Mouse (Mus musculus): ENCODE results near the gene Rgl1. TPM values are rescaled to one million over a fixed set of nuclear protein-coding genes. Genes with fewer than 3 reads are reported as not detected.

Gene Rgl1
- polyA plus RNA-seq, 1 experiment from 2014 or later = 9.8 TPM

- no peak for DNase-seq (ENCODE audit: low spot score)
Observed at GRCm38 (mm10) chr1:152589331-152589935, 176.7 kb downstream of the Rgl1 start.

- DNase-seq (ENCODE audit: low spot score) = no peak
Observed at GRCm38 (mm10) chr1:152587431-152587830, 178.7 kb downstream of the Rgl1 start.

DNA sequence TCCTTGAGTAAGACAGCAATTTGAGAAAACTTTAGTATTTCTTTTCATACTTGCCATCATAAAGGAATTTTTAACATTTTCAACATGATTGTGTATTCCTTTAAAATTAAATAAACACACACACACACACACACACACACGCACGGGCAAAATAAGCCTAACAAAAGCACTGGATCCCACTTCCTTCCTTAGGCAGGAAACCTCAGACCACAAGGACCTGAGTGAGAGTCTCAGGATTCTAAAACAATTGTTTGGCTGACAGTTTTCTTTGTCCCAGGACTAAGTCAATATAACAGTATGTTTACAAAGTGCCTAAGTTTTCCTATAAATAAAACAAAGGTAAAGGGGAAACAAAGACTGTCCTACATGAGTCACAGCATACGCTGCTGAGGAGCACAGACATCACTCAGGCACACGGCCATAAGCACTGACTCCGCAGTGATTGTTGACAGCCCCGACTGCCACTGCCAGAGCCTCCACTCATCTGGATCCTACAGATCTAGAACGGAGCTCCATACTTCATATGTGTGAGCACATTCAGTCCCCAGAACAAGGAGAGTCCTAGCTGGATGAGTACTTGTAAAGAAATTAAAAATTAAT is 180.7 kb downstream of the Rgl1 start:
- peak; percentile 59 for DNase-seq (ENCODE audit: low spot score)

DNA sequence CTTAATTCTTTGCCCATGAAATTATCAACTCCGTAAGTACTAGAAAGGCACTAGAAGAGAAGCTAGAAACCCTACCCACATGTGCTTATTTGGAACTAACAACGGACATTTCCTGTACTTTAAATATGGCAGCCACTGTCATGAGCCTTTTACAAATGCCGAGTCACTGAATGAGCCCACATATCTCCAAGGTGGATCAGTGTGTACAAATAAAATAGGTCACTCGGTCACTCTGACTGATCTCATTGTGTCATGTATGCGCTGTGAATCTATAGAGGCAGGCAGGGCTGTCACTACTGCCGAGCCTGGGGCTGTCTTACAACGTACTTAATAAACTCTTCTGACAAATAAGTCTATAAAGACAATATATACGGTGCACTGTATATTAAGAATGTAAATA is 181.2 kb downstream of the Rgl1 start:
- DNase-seq (ENCODE audit: low spot score) = peak; percentile 15

GRCm38 (mm10) chr1:152581127-152581905 is 184.8 kb downstream of the Rgl1 start:
- no peak for DNase-seq (ENCODE audit: low spot score)

DNA sequence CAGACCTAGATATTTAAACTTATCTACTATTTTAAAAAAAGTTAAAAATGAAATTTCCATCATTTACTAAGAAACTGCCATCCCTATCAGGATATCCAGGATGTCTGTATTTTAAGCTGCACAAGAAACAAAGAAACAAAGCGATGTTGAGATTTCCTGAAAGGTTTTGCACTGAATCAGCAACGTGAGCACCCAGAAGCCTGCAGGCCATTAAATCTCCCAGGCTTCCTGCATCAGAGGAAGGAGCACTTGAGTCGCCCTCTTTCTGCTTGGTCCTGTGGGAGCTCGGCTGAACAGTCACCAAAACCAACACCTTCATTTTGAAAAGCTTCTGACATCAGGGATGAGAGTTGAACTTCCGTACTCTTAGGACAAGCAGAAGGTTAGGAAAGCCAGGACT is 187.2 kb downstream of the Rgl1 start:
- no peak for DNase-seq (ENCODE audit: low spot score)

DNA sequence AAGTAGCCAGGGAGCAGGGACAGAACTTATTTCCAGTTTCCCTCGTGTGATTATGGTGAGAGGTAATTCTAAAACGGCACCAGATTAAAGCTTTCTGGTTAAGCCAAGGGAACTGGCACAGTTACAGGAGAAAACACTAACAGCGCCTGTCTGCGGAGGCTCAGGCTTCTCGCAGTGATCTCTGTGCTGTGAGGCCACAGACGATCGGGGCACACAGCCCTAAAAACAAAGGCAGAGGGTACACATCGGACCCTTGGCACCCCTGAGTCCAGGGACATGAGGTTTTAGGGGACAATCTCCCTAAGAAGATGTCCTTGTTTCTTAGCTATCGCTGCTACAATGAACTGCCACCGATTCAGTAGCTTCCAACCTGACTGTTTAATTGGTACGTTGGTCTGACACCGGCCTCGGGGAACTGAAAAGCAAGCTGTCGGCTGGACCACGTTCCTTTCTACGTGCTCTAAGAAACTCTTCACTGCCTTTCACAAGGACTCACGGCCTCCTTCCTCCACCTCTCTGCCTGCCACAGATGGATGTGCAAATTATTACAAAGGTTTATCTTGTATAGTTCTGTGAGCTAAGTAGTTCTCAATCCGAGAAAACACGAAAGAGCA is 187.9 kb downstream of the Rgl1 start:
- no peak for DNase-seq (ENCODE audit: low spot score)

DNA sequence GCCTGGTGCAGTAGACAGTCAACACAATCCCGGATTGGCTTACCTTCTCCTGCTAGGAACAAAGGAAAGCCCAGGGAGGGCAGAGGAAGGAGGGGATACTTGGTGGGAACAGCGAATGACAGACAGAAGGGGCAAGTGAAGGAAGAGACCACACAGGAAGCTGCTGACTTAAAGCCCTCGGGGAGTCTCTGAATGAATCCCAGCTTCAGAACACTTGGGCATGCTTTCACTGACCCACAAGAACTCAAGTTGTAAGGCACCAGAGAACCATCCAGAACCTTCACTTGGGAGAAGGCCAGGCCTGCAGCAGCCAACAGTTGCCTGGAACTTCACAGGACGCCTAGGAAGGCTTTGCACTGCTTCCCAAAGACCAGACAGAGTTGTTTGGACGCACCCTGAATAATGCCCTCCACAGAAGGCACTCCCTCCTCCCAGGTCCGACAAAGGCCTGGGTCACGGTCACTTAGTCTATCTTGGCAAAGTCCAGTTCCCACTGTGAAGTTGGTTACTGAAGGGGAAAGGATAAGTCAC is 189.5 kb downstream of the Rgl1 start:
- DNase-seq (ENCODE audit: low spot score) = no peak

- DNase-seq (ENCODE audit: low spot score) = no peak
Observed at GRCm38 (mm10) chr1:152575096-152575495, 191.1 kb downstream of the Rgl1 start.

DNA sequence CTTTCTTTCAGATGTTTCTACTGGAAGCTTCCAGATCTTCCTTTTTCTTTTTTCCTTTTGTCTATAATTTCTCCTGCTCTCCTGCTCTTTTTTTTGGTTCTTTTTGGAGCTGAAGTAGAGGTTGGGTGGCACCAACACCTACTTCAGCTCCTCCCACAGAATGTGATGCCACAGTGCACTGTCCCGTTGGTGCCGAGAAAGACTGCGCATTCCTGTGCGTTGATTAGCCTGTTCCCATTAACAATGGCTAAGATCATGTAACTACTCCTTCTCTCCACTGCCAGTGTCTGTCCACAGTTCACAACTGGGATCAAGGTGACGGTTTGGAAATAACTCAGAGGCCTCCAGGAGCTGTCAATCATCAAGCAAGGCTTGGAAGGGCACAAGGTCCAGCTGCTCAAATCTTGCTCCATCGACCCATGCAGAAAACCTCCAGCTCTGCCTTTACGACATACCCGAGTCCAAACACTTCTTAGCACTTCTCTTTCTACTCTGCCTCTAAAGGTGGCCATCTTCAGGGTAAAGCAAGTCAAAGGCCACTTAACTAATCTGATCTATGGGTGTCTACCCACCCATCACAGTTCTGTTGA is 192.6 kb downstream of the Rgl1 start:
- DNase-seq (ENCODE audit: low spot score) = no peak

GRCm38 (mm10) chr1:152572755-152573469 is 193.2 kb downstream of the Rgl1 start:
- no peak for DNase-seq (ENCODE audit: low spot score)

- DNase-seq (ENCODE audit: low spot score) = no peak
Observed at GRCm38 (mm10) chr1:152571340-152571739, 194.8 kb downstream of the Rgl1 start.

- no peak for DNase-seq (ENCODE audit: low spot score)
Observed at GRCm38 (mm10) chr1:152570681-152571080, 195.5 kb downstream of the Rgl1 start.

- no peak for DNase-seq (ENCODE audit: low spot score)
Observed at GRCm38 (mm10) chr1:152563282-152563681, 202.9 kb downstream of the Rgl1 start.

- DNase-seq (ENCODE audit: low spot score) = no peak
Observed at GRCm38 (mm10) chr1:152562877-152563276, 203.3 kb downstream of the Rgl1 start.

DNA sequence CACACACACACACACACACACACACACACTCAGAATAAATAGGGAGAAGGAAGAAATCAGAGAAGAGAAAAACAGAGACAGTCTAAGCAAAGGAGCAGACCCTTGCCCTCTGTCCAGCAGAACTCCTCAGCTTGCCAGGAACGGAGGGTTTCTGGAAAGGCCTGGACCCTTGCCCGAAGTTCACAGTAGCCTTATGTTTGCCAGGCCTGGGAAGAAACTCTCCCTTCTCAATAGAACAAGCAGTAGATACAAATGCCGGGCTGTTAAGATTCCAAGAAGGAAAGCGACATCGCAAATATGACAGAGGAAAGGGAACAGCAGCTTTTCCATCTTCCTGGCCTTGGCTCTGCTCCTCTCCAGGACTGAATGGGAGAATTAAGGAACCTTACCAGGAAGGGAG is 205.7 kb downstream of the Rgl1 start:
- no peak for DNase-seq (ENCODE audit: low spot score)

DNA sequence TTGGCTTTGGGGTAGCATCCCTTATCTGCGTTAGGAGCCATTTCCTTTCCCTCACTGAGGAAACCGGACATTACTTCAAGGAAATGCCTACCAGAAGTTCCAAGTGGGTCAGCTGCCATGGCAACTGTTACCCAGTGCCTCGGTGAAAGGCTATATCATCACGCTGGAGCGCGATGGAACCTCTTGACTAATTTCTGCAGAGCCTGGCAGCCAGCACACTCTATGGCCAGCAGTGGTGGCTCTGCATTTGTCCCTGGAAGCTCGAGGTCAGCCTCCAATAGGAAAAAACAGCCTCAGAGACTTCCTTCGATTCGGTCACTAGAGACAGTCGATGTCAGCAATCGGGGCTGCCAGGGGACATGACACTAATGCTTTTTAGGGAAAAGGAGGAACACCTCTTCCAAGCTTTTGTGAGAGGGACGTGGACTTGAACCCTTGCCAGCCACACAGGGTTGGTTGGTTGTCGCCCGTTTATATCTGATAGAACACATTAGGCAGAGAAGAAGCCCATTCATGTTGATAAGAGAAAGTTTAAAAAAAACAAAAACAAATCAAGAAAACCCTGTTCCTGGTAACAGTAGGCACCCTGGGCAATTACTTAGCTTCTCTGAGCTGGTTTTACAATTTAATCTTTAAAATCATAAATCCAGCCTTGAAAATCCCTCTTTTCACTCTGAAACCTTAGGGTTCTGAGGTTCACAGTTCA is 209.4 kb downstream of the Rgl1 start:
- no peak for DNase-seq (ENCODE audit: low spot score)

DNA sequence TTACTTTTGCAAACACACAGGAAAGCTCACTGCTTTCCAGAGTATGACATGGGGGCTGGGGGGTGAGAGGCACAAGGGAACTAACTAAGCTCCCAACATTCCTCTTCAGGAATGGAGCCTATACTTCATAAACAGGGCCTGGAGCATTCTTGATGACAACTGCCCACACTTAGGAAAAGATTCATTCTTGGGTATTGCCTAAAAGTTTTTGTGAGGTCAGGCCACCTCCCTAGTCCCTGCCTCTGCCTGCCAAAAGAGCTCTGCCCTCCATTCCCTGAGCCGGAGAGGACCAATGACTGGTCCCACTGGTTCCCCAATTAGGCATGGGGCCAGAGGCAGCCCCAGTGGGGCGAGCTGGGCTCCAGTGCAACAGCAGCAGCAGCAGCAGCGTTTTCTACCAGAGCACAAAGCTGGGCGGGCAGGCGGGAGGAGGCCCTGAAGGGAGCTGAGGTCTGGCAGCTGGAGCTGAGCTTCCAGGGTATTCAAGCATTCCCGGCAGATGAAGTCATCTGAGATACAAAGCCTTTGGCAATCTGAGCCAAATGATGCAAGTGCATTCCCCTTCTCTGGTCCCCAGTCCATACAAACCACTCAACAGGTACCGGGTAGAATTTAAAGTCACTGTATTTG is 210.1 kb downstream of the Rgl1 start:
- no peak for DNase-seq (ENCODE audit: low spot score)

DNA sequence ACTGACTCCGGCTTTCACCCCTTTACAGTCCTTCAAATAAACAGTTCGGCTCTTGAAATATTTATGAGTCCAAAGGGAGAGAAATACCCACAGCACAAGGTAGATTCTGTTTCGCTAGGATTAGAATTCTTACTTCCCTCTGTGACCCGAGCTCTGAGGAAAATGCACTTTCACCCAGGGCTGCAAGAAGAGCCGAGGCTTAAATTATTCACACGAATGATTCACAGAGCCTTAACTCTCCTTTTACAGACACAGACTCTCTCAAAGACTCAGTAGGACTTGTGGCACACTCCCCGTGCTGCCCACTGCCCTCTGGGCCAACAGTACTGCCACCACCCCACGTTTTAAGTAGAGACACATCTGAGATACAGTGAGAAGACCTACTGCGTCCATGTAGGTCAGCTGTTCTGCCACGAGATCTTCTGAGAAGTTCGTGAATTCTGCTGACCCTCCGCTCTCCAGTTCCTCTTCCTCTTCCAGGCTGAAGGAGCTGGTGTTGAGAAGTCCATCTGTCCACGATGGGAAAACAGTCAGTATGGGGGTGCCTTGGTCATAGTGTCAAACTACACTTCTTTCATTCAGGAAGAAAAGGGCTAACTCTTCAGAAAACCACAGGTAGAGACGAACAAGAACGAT is 212.1 kb downstream of the Rgl1 start:
- DNase-seq (ENCODE audit: low spot score) = no peak

All from thymus, postnatal 0 days (tissue).